Mouse (Mus musculus) cerebellum, postnatal 36 days (tissue): ENCODE measurements at regions not wholly inside any gene's neighbourhood (a gene's known extent, or its start where the extent isn't known, plus 50 kb on each side); places are given as distances from the start of the nearest gene placed in this dataset.

Experiments
- DNase-seq, 2 experiments: peaks; one replicate each; pipeline ENCODE4 v3.0.0; 2021 to 2022; ENCODE audit warnings: mixed read lengths in 2 of 2

- no peak for DNase-seq
Observed at GRCm38 (mm10) chr1:63850262-63850661, 81.2 kb upstream of the 4933402D24Rik start.

GRCm38 (mm10) chr1:63828174-63828844 is 59.2 kb upstream of the 4933402D24Rik start:
- DNase-seq: no peak

DNA sequence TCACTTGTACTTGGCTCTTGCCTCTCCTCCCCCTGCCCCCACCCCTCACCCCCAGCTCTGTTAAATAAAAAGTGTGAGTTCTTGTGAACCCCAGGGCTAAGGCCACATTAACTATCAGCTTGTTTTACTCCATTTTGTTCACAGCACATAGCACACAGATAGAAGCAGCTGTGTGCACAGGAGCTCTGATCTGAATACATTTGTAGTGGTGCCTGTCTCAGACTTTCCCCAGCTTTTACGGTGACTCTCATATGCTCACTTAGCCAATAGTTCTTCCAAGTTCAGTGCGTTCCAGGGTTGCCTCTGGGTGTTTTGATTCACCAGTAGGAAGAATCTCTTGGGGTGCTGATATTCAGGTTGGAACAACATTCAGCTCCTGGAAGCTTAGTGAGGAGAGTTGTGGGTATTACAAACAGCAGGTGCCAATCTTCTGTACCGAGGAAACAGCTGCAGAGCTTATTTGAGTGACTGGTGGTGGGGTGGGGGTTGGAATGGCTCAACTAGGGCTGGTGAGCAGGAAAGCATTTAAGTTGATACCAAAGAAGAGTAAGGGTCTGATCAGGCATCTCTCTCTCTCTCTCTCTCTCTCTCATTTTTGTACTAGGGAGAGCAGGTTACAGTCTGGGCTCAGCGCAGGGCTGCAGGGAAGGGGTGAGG is 51.7 kb upstream of the 4933402D24Rik start:
- no peak for DNase-seq

GRCm38 (mm10) chr1:63819536-63820254 is 50.6 kb upstream of the 4933402D24Rik start:
- no peak for DNase-seq
